Mouse (Mus musculus) CH12.LX (cell line): ENCODE measurements around the gene Ceacam9.

Experiments used
- CTCF ChIP-seq, 2 experiments: IDR thresholded peaks in 1 of 2; conservative IDR thresholded peaks in 1 of 2; 2 replicates each; pipeline ENCODE4 v1.5.1; 2011 to 2012; ENCODE audit warnings: low read depth in 2 of 2, low read length in 2 of 2, improper control_type of control experiment in 1 of 2, inconsistent platforms in 1 of 2, mild to moderate bottlenecking in 1 of 2, moderate library complexity in 1 of 2
- EP300 ChIP-seq: IDR thresholded peaks from 2 replicates; pipeline ENCODE4 v1.6.1; 2011; ENCODE audit warnings: low read length, improper control_type of control experiment
- GABPA ChIP-seq: IDR thresholded peaks from 2 replicates; pipeline ENCODE4 v1.6.1; 2012; ENCODE audit warnings: low read depth, low read length, improper control_type of control experiment, inconsistent platforms; ENCODE audit not compliant: insufficient replicate concordance
- MXI1 ChIP-seq: IDR thresholded peaks from 2 replicates; pipeline ENCODE4 v1.6.1; 2011; ENCODE audit warnings: mild to moderate bottlenecking, low read depth, low read length, improper control_type of control experiment
- POLR2A ChIP-seq: IDR thresholded peaks from 2 replicates; pipeline ENCODE4 v1.6.1; 2011; ENCODE audit warnings: low read depth, mild to moderate bottlenecking, improper control_type of control experiment, low read length
- USF1 ChIP-seq: IDR thresholded peaks from 2 replicates; pipeline ENCODE4 v1.6.1; 2014; ENCODE audit warnings: low read depth, mild to moderate bottlenecking, inconsistent platforms, low read length, improper control_type of control experiment
- ZKSCAN1 ChIP-seq: IDR thresholded peaks from 2 replicates; pipeline ENCODE4 v1.6.1; 2012; ENCODE audit warnings: low read depth, inconsistent platforms, low read length, improper control_type of control experiment, borderline replicate concordance

GRCm38 (mm10) chr7:16761630-16762029, 39.9 kb downstream of the Ceacam9 start:
- TF ChIP-seq CTCF (conservative IDR thresholded peaks at IDR 0.05 in 1 of 2, IDR thresholded peaks at IDR 0.05 in 1 of 2; ENCODE audit: low read depth in 2 of 2, low read length in 2 of 2) (no peak), POLR2A (no peak), ZKSCAN1 (no peak), EP300 (no peak), USF1 (no peak), GABPA (no peak), MXI1 (no peak)
